Mouse (Mus musculus) E14TG2a.4 (cell line): ENCODE measurements at regions not wholly inside any gene's neighbourhood (a gene's known extent, or its start where the extent isn't known, plus 50 kb on each side); places are given as distances from the start of the nearest gene placed in this dataset.

Experiments
- H3K27me3 ChIP-seq: 2 replicates; pipeline ENCODE4 v1.6.1; 2014; ENCODE audit warnings: low read length, control low read depth; ENCODE audit not compliant: insufficient read depth
- H3K36me3 ChIP-seq: 2 replicates; pipeline ENCODE4 v1.6.1; 2014; ENCODE audit warnings: low read length, control low read depth; ENCODE audit not compliant: insufficient read depth
- H3K4me1 ChIP-seq: replicated peaks from 2 replicates; pipeline ENCODE4 v1.6.1; 2014; ENCODE audit warnings: low read depth, low read length, control low read depth
- H3K4me3 ChIP-seq: replicated peaks from 2 replicates; pipeline ENCODE4 v1.5.1; 2014; ENCODE audit warnings: mild to moderate bottlenecking, low read length
- H3K9me3 ChIP-seq: 2 replicates; pipeline ENCODE4 v1.6.1; 2014; ENCODE audit warnings: low read length, control low read depth
- CTCF ChIP-seq: conservative IDR thresholded peaks from 2 replicates; pipeline ENCODE4 v1.5.1; 2014; ENCODE audit warnings: low read length
- NANOG ChIP-seq: IDR thresholded peaks from 2 replicates; pipeline ENCODE4 v1.6.1; 2014; ENCODE audit warnings: borderline replicate concordance, low read length, mixed read lengths
- POU5F1 ChIP-seq: IDR thresholded peaks from 2 replicates; pipeline ENCODE4 v1.6.1; 2014; ENCODE audit warnings: low read length, borderline replicate concordance

- H3K36me3 ChIP-seq = no peaks in the 10 kb centered on the region
- no peaks in the 10 kb centered on the region for H3K27me3 ChIP-seq
- no peaks in the 10 kb centered on the region for H3K9me3 ChIP-seq
- H3K4me3 ChIP-seq = no peak overlapping the region
- TF ChIP-seq POU5F1 = no peak
- TF ChIP-seq CTCF = no peak
- no peak for TF ChIP-seq NANOG
- no peaks in the 10 kb centered on the region for H3K4me1 ChIP-seq
Measured at GRCm38 (mm10) chr8:76503621-76504020, 395.6 kb upstream of the Nr3c2 start.

- Histone ChIP-seq H3K27me3 (no peaks in the 10 kb centered on the region), H3K36me3 (no peaks in the 10 kb centered on the region), H3K9me3 (no peaks in the 10 kb centered on the region), H3K4me3 (no peak overlapping the region), H3K4me1 (no peaks in the 10 kb centered on the region)
- TF ChIP-seq POU5F1 (no peak), NANOG (no peak), CTCF (no peak)
Measured at GRCm38 (mm10) chr8:76507247-76507646, 392.0 kb upstream of the Nr3c2 start.

- TF ChIP-seq CTCF (no peak), POU5F1 (no peak), NANOG (no peak)
- Histone ChIP-seq H3K4me3 (no peak overlapping the region), H3K27me3 (no peaks in the 10 kb centered on the region), H3K9me3 (no peaks in the 10 kb centered on the region), H3K36me3 (no peaks in the 10 kb centered on the region), H3K4me1 (no peaks in the 10 kb centered on the region)
Measured at GRCm38 (mm10) chr8:76509201-76509600, 390.0 kb upstream of the Nr3c2 start.

GRCm38 (mm10) chr8:76514132-76514531 is 385.1 kb upstream of the Nr3c2 start:
- Histone ChIP-seq H3K4me1 (no peaks in the 10 kb centered on the region), H3K4me3 (no peak overlapping the region), H3K27me3 (no peaks in the 10 kb centered on the region), H3K36me3 (no peaks in the 10 kb centered on the region), H3K9me3 (no peaks in the 10 kb centered on the region)
- no peak for TF ChIP-seq CTCF
- TF ChIP-seq NANOG = no peak
- no peak for TF ChIP-seq POU5F1

GRCm38 (mm10) chr8:76538806-76539480 is 360.3 kb upstream of the Nr3c2 start:
- Histone ChIP-seq H3K4me3 (no peak overlapping the region), H3K9me3 (no peaks in the 10 kb centered on the region), H3K36me3 (no peaks in the 10 kb centered on the region), H3K4me1 (no peaks in the 10 kb centered on the region), H3K27me3 (no peaks in the 10 kb centered on the region)
- no peak for TF ChIP-seq NANOG
- no peak for TF ChIP-seq CTCF
- no peak for TF ChIP-seq POU5F1

GRCm38 (mm10) chr8:76539638-76540037 is 359.6 kb upstream of the Nr3c2 start:
- TF ChIP-seq CTCF (no peak), NANOG (no peak), POU5F1 (no peak)
- no peaks in the 10 kb centered on the region for H3K9me3 ChIP-seq
- no peaks in the 10 kb centered on the region for H3K27me3 ChIP-seq
- no peaks in the 10 kb centered on the region for H3K36me3 ChIP-seq
- H3K4me1 ChIP-seq = no peaks in the 10 kb centered on the region
- no peak overlapping the region for H3K4me3 ChIP-seq

- TF ChIP-seq POU5F1 (no peak), CTCF (no peak)
- H3K9me3 ChIP-seq = no peaks in the 10 kb centered on the region
- H3K4me3 ChIP-seq = no peak overlapping the region
- H3K36me3 ChIP-seq = no peaks in the 10 kb centered on the region
- no peaks in the 10 kb centered on the region for H3K27me3 ChIP-seq
- H3K4me1 ChIP-seq = no peaks in the 10 kb centered on the region
Measured at GRCm38 (mm10) chr8:76540611-76541010, 358.6 kb upstream of the Nr3c2 start.

GRCm38 (mm10) chr8:76551681-76552080 is 347.6 kb upstream of the Nr3c2 start:
- TF ChIP-seq CTCF (no peak), NANOG (no peak), POU5F1 (no peak)
- no peaks in the 10 kb centered on the region for H3K27me3 ChIP-seq
- no peaks in the 10 kb centered on the region for H3K9me3 ChIP-seq
- H3K4me3 ChIP-seq = no peak overlapping the region
- H3K36me3 ChIP-seq = no peaks in the 10 kb centered on the region
- no peaks in the 10 kb centered on the region for H3K4me1 ChIP-seq

GRCm38 (mm10) chr8:76601566-76601965 is 297.7 kb upstream of the Nr3c2 start:
- H3K4me3 ChIP-seq = no peak overlapping the region
- H3K4me1 ChIP-seq = no peaks in the 10 kb centered on the region
- no peak for TF ChIP-seq CTCF
- TF ChIP-seq NANOG = no peak
- no peak for TF ChIP-seq POU5F1
- no peaks in the 10 kb centered on the region for H3K27me3 ChIP-seq
- H3K36me3 ChIP-seq = no peaks in the 10 kb centered on the region
- H3K9me3 ChIP-seq = no peaks in the 10 kb centered on the region
